Mouse (Mus musculus): Measurements from ENCODE around the gene Zfp780b.
"Not testable (repeated sequence)": the region's sequence is repeated elsewhere in the genome, so short reads cannot be mapped to it uniquely, and the experiment has no call there.

The Zfp780b gene

DNA sequence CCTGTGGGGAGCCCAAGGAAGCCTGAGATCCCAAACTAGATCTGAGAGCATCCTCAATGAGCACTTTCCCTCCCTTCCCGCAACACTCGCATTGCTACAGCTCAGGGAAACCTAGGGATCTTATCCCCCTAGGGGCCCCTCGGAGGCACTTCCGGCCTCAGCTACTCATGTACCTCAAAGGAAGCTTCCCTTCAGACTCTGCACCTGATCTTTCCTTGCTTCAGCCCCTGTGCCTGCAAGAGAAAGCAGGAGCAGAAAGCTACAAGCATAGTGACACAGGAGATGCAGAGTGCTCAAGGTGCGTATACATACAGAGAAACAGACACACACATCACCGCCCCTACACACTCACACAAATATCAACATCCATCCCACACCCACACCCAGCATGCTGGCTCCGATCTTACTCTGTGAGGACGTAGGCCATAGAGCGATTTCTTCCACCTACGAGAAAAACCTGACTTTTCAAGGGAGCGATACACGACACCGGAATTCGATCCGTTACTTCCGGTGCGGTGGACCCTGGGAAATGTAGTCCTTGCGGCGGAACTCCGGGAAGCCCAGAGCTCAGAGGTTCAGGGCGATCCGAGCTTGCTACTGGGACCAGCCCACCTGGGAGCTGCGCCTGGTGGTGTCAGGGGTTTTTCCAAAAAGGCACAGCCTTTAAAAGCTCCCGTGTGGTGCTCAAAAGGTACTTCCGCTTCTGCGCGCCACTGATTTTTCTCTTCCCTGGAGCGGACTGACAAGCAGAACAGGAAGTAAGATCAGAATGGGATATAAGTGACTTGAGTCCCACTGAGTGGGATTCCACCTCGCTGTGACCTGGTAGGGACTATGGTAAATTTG is at the start of gene Zfp780b:
Gene Zfp780b (minus strand): TSS at position 489 of the 846 bp plus-strand sequence.
- peak; percentile 26 for DNase-seq (ENCODE audit: low read depth, low spot score)

DNA sequence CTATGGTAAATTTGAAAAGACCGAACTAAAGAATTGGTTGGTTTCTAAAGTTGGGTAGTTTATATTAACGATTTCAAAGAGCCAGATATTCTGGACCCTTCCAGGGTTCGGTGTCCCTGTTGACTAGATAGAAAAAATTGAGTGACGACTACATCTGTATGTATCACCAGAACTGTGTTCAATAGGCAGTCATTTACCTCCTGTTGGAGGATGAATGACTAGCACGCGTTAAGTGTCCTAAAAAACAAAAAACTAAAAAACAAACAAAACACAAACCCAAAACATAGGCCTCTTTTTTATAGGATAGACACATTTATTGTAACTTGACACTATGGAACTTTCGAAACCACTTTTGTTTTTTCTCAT is 35.5 kb upstream of the Zfp780b start:
- DNase-seq (ENCODE audit: low read depth, low spot score): no peak

DNA sequence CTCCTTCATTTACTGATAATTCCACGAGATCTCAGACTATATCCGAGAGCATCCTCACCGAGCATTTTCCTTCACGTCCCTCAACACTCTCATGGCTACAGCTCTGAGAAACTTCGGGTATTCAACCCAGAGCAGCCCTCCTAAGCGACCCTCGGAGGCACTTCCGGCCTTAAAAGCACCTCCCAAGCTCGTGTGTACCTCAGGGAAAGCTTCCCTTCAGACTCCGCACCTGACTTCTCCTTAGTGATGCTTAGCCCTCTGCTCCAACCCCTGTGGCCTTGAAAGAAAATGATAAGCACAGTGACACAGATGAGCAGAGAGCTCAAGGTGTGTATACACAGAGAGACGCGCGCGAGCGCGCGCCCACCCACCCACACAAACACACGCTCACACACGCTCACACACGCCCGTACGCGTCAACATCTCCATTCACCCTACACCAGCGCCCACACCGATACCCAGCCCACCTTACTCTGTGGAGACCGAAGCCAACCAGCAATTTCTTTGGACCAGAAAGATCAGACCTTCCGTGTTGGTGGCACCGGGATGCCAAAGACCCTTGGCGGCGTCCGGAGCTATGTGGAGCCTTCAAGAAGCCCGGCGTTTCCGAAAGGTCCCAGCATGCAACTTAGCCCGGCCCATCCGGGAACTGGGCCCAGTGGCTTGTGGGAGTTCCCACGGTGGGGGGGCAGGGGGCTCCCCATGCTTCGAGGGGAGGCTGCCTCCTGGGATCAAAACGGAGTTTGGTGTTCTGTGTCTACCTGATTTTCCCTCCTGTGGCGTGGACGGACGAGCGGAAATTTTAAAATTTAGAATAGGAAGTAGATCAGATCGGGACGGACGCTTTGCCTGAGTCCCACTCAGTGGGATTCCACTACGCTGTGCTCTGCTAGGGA is 34.8 kb upstream of the Zfp780b start, which contains the start of gene Zfp850:
Gene Zfp850 (minus strand): TSS at position 567 of the 896 bp plus-strand sequence.
- peak; percentile 46 for DNase-seq (ENCODE audit: low read depth, low spot score)

DNA sequence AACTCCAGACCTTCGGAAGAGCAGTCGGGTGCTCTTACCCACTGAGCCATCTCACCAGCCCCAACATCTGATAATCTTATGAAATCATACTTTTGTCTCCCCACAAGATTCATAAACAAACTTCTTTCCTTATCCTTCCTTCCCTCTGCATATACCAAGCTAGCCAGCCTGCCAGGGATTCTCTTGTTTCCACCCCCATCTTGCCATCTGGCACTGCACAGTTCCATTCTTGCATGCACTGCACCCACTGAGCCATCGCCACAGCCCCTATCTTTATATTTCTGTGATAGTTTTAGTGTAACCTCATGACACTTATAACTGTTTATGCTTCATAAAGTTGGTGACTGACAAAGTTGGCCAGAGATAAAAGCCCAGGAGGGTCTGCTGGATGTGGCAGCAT is 31.3 kb upstream of the Zfp780b start:
- DNase-seq (ENCODE audit: low read depth, low spot score): no peak

DNA sequence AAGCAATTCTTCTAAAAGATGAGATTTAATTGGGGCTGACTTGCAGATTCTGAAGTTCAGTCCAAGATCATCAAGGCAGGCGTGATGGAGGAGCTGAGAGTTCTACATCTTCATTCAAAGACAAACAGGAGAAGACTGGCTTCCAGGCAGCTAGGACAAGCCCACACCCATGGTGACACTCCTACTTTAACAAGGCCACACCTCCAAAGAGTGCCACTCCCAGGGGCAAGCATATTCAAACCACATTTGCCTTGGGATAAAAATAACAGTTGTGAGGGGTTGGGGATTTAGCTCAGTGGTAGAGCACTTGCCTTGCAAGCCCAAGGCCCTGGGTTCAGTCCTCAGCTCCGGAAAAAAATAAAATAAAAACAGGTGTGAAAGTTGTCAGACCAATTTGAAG is 3.2 kb upstream of the Zfp780b start:
- no peak for DNase-seq (ENCODE audit: low read depth, low spot score)

DNA sequence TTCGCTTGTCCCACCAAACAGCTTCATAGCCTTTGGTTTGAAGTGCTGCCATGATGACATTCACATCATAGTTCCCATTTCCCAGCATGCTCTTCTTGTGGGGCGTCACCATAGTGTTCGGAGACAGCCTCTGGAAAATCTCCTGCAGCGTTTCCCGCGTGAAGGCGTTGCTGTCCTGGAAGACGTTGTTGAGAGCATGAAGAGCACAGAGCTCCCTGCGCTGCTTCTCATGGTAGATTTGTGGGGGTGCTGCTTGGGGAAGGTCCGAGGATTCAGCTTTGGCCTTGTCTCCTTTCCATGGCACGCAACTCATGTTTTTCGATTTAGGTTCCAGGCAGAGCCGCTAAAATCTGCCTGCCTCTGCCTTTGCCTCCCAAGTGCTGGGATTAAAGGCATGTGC is 29.5 kb downstream of the Zfp780b start:
- not testable (repeated sequence) for DNase-seq (ENCODE audit: low read depth, low spot score)

DNA sequence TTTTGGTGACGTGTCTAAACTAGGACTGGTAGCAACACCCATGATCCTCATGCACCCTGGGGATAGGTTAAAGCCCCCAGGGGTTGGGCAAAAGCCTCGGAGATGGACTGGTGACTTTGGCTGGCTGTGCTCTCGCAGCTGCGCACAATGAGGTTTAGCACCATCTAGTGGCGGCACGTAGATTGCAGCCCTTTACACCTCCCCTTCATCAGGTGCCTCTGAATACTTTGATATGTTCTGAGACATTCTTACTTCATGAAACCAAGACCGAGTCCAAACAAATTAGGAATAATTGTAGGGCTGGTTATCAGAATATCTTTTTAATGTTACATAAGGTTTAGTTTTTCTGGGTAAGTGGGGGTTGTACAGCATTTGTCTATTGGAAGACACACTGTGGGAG is 37.1 kb downstream of the Zfp780b start:
- DNase-seq (ENCODE audit: low read depth, low spot score): not testable (repeated sequence)

DNA sequence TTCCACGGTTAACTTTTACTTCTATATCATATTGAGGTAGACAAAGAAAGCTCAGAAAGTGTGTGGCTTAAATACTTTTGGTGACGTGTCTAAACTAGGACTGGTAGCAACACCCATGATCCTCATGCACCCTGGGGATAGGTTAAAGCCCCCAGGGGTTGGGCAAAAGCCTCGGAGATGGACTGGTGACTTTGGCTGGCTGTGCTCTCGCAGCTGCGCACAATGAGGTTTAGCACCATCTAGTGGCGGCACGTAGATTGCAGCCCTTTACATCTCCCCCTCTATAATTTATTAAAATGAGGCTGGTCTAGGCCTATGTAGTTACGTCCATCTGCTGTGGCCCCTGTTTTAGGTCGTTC is 45.2 kb downstream of the Zfp780b start:
- not testable (repeated sequence) for DNase-seq (ENCODE audit: low read depth, low spot score)

DNA sequence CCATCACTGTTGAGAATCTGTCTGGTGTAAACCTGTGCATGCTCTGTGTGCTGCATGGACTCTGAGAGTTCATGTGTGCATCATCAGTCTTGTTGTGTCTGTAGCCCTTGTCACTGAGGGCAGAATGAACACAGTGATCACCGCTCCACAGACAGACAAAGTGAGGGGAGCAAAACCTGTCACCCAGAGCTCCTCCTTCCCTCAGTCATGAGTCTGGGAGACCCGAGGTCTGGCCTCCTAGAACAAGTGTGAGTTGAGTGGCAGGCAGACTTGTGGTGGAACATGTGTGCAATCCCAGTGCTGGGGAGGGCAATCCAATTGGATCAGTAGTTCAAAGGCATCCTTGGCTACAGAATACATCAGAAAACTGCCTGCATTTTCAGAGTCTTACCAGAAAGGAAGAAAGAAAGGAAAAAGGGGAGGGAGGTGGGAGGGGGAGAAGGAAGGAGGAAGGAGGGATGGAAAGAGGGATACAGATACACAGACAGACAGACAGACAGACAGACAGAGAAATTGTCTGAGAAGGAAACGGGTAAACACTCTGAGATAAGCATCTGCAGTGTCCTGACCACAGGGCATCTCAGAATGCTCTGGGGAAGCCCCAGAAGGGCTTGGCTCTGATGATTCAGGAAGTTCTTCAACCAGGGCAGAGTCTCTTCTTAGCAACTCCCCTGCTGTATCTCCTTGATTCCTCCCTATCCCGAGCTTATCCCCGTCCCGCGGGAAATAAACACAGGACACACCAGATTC is 45.7 kb downstream of the Zfp780b start:
- DNase-seq (ENCODE audit: low read depth, low spot score): no peak

DNA sequence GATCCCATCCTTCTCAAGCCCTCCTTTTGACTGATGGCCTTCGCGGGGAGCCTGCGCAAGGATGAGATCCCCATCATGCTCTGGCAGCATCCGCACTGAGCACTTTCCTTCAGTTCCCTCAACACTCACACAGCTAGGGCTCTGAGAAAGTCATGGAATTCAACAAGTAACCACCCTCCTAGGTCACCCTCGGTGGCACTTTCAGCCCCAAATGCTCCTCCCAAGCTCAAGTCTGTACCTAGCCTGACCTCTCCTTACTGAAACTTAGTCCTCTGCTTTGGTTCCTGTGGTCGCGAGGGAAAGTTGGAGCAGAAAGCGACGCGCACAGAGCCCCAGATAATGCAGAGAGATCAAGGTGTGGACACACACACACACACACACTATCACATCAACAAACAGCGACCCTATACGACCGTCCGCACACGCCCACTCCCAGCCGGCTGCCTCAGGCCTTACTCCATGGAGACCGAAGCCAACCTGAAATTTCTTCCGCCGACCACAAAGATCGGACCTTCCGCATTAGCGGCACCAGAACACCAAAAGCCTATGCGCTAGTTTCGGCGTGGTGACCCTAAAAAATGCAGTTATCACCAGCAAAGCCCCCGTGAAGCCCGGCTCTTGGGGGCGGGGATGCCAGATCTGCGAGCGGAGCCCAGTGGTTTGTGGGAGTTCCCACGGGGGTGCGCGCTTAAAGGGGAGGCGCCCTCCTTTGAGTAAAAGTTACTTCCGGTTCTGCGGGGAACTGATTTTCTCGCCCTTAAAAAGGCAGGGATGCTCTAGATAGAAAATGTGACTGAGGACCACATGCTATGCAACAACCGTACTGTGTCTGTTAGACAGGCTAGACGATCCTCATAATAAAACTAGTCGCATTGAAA is 49.9 kb downstream of the Zfp780b start, which contains the start of gene Zfp974:
Gene Zfp974 (minus strand): TSS at position 643 of the 878 bp plus-strand sequence.
- peak; percentile 62 for DNase-seq (ENCODE audit: low read depth, low spot score)

DNA sequence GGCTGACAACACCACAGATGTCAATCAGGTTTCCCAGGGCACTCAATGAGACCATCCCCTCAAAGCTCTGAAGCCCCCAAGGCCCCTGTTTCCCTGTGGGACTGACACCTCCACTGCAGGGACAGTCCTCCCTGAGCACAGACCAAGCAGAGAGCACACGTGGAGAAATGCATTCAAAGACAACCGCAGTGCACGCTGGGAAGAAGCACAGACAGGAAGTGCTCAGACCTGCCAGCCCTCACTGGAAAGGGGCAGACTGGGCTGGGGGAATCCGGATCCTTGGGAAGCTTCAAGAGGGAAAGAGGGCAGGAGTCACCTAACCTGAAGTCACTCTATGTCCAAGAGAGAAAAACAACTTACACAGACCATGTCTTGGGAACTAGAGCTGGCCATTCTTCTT is 51.9 kb downstream of the Zfp780b start:
- DNase-seq (ENCODE audit: low read depth, low spot score): not testable (repeated sequence)

DNA sequence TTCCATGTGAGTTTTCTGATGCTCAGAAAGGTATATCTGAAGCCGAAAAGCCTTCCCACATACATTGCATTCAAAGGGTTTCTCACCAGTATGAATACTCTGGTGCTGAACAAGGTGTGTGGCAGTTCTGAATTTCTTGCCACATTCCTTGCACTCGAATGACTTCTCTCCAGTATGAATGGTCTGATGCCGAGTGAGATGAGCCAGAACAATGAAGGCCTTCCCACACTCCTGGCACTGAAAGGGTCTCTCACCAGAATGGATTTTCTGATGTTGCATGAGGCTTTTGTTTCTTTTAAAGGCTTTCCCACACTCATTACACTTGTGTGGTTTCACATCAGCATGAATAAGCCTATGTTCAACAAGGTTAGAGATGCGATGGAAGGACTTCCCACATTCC is 68.0 kb downstream of the Zfp780b start:
- DNase-seq (ENCODE audit: low read depth, low spot score): not testable (repeated sequence)
